ENCODE assay signal across 9 mouse cellular contexts in the genomic region with DNA sequence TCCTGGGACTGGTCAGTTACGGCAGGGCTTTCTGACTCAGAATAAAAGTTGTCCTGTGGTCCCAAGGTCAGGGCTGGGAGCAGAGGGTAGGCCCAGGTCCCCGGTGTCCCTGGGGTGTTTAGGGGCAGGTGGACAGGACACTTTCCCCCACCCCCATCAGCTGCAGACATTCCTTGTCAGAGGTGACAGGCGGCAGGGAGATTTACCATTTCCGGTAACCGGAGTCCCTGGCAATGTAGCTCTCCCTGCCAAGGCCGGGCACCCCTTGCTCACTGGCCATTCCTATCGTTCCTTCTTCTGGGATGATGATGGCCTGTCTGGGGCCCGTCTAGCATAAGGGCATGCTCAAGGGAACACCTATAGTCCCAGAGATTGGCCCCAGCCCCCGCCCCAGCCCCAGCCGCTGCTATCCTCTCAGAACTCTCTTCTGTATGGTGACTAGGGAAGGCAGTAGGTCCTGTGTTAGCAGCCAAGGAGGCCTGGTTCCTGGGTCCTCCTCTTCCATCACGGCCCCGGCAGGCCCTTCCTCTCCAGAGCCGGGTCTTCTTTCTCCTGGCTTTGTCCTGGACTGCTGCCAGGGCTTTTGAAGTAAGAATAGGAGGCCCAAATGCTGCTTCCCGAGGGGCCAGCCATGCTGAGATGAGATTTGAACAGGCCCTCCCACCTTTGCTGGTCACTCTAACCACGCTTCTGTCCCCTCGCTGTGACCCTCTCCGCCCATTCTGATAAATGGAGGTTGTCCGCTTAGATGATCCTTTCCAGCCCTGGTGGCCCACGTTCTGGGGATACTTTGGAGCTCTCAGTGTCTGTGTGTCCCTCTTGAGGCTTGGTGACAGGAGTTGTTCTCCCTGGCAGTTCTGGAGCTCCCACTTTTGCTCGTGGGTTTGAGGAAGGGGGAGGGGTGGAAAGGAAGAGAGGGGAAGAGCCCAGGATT. TPM values are rescaled to one million over a fixed set of nuclear protein-coding genes. Genes with fewer than 3 reads are reported as not detected.
A peak's percentile ranks its signal among the peaks of the same experiment; 100 is the strongest.
DNase-seq lines count a peak whose midpoint lies in the region; ATAC-seq lines count a peak whose summit lies in the region.
"Had no signal": no experiment of that assay in that cellular context is flagged by ENCODE, and none has a peak within 500 bp of the region (broad histone marks: within the 10 kb centered on the region; RNA-seq: fewer than 3 reads in every experiment).

No protein-coding gene starts in this region.

- H3K36me3 ChIP-seq in kidney, embryonic 16.5 days (ENCODE audit: insufficient read depth, low read length), result no peaks in the 10 kb centered on the region
- no peaks in the 10 kb centered on the region for H3K36me3 ChIP-seq in embryonic facial prominence, embryonic 12.5 days
- no peaks in the 10 kb centered on the region for H3K36me3 ChIP-seq in midbrain, embryonic 14.5 days (ENCODE audit: control insufficient read depth, insufficient read depth, low read length)

- H3K27ac ChIP-seq in kidney, embryonic 16.5 days (ENCODE audit: low read length), result peak overlapping the region; percentile 93
- H3K27ac ChIP-seq in embryonic facial prominence, embryonic 12.5 days, result peak overlapping the region; percentile 2
- no peak overlapping the region for H3K27ac ChIP-seq in midbrain, embryonic 14.5 days (replicated peaks; ENCODE audit: low read depth, low read length)

- ATAC-seq in kidney, embryonic 16.5 days (ENCODE audit: low FRiP score, low TSS enrichment), result 0 out of 2 replicates have a peak, but pooled peaks have one; percentile 1
- ATAC-seq in embryonic facial prominence, embryonic 12.5 days (ENCODE audit: insufficient number of reproducible peaks, insufficient read depth, low FRiP score, low TSS enrichment), result no peak
- no peak for ATAC-seq in midbrain, embryonic 14.5 days (ENCODE audit: low FRiP score, low TSS enrichment)
- ATAC-seq in inflammation-experienced regulatory T-cells, adult 6 months, result no peak

- peak overlapping the region; percentile 53 for H3K9ac ChIP-seq in kidney, embryonic 16.5 days (replicated peaks; ENCODE audit: low read length)
- H3K9ac ChIP-seq in embryonic facial prominence, embryonic 12.5 days, result no peak overlapping the region
- H3K9ac ChIP-seq in midbrain, embryonic 14.5 days (replicated peaks; ENCODE audit: low read length), result no peak overlapping the region

- no peak for DNase-seq in kidney, adult 18-20 months
- peak; percentile 69 for DNase-seq in heart, postnatal 4 days
- DNase-seq in midbrain, embryonic 14.5 days, result peak; percentile 61
- DNase-seq in cerebellum, adult 9-10 months, result no peak
- no peak for DNase-seq in layer of hippocampus, adult 8-10 months (ENCODE audit: low spot score in 2 of 2)
- DNase-seq: lung, adult 2 months had no signal

- H3K9me3 ChIP-seq in kidney, embryonic 16.5 days (ENCODE audit: low read length), result no peaks in the 10 kb centered on the region
- no peaks in the 10 kb centered on the region for H3K9me3 ChIP-seq in embryonic facial prominence, embryonic 12.5 days
- H3K9me3 ChIP-seq in midbrain, embryonic 14.5 days (ENCODE audit: control insufficient read depth, low read length), result no peaks in the 10 kb centered on the region

- H3K27me3 ChIP-seq in kidney, embryonic 16.5 days (ENCODE audit: insufficient read depth, low read length), result no peaks in the 10 kb centered on the region
- no peaks in the 10 kb centered on the region for H3K27me3 ChIP-seq in embryonic facial prominence, embryonic 12.5 days
- no peaks in the 10 kb centered on the region for H3K27me3 ChIP-seq in midbrain, embryonic 14.5 days (ENCODE audit: control insufficient read depth, insufficient read depth, low read length)

- peaks cover 85% of the 10 kb centered on the region for H3K4me1 ChIP-seq in kidney, embryonic 16.5 days (ENCODE audit: insufficient read depth, low read length)
- H3K4me1 ChIP-seq in embryonic facial prominence, embryonic 12.5 days, result peaks cover 73% of the 10 kb centered on the region
- H3K4me1 ChIP-seq in midbrain, embryonic 14.5 days (ENCODE audit: control insufficient read depth, insufficient read depth, low read length), result peaks cover 23% of the 10 kb centered on the region; the same call in 1 of the 2 replicates

- 17% methylated on average over 20 of the region's 20 CpGs for WGBS in kidney, embryonic 16.5 days
- WGBS in embryonic facial prominence, embryonic 12.5 days, result 34% methylated on average over 20 of the region's 20 CpGs
- 38% methylated on average over 20 of the region's 20 CpGs for WGBS in midbrain, embryonic 14.5 days

- peak overlapping the region; percentile 20 for H3K4me2 ChIP-seq in kidney, embryonic 16.5 days (replicated peaks; ENCODE audit: low read depth, low read length)
- H3K4me2 ChIP-seq in embryonic facial prominence, embryonic 12.5 days (replicated peaks), result no peak overlapping the region
- H3K4me2 ChIP-seq in midbrain, embryonic 14.5 days (ENCODE audit: low read length), result no peak overlapping the region

- no peak overlapping the region for H3K4me3 ChIP-seq in kidney, embryonic 16.5 days (ENCODE audit: low read length)
- H3K4me3 ChIP-seq in embryonic facial prominence, embryonic 12.5 days, result no peak overlapping the region
- H3K4me3 ChIP-seq in midbrain, embryonic 14.5 days (replicated peaks; ENCODE audit: low read depth, low read length), result no peak overlapping the region

RNA-seq across cellular contexts. Expression of a gene that starts 17.8 kb away (rescaled TPM):
- polyA plus RNA-seq in kidney, embryonic 16.5 days (2015; fragmentation: Nextera tagmentation; extraction: Ambion mirVana), result 39.6 and 41.7 TPM in 2 replicates
- polyA plus RNA-seq in embryonic facial prominence, embryonic 12.5 days (2016; fragmentation: Nextera tagmentation; extraction: Ambion mirVana), result 19.0 and 19.7 TPM in 2 replicates
- 100 to 1,000 TPM; 467 to 506 TPM for total RNA-seq in heart, postnatal 4 days (2021)
- 2.0 and 7.6 TPM in 2 replicates for polyA plus RNA-seq in midbrain, embryonic 14.5 days (2014; fragmentation: Nextera tagmentation; extraction: Ambion mirVana)
- not detected for polyA plus RNA-seq in inflammation-experienced regulatory T-cells, adult 6 months (2017; shearing (Covaris generic))
- total RNA-seq in layer of hippocampus, adult 8-10 months (2022), result 1 to 10 TPM; 4.2 to 6.1 (median 5.6) TPM

RNA-seq across cellular contexts. Expression of a gene that starts 33.3 kb away (rescaled TPM):
- polyA plus RNA-seq in kidney, embryonic 16.5 days (2015; fragmentation: Nextera tagmentation; extraction: Ambion mirVana), result not detected in 2 replicates
- not detected in 2 replicates for polyA plus RNA-seq in embryonic facial prominence, embryonic 12.5 days (2016; fragmentation: Nextera tagmentation; extraction: Ambion mirVana)
- total RNA-seq in heart, postnatal 4 days (2021), result not detected
- polyA plus RNA-seq in midbrain, embryonic 14.5 days (2014; fragmentation: Nextera tagmentation; extraction: Ambion mirVana), result not detected in 2 replicates
- polyA plus RNA-seq in inflammation-experienced regulatory T-cells, adult 6 months (2017; shearing (Covaris generic)), result not detected
- not detected for total RNA-seq in layer of hippocampus, adult 8-10 months (2022)

RNA-seq across cellular contexts. Expression of a gene that starts 56.0 kb away (rescaled TPM):
- polyA plus RNA-seq in kidney, embryonic 16.5 days (2015; fragmentation: Nextera tagmentation; extraction: Ambion mirVana), result not detected in 2 replicates
- polyA plus RNA-seq in embryonic facial prominence, embryonic 12.5 days (2016; fragmentation: Nextera tagmentation; extraction: Ambion mirVana), result not detected in 2 replicates
- not detected for total RNA-seq in heart, postnatal 4 days (2021)
- not detected in 2 replicates for polyA plus RNA-seq in midbrain, embryonic 14.5 days (2014; fragmentation: Nextera tagmentation; extraction: Ambion mirVana)
- polyA plus RNA-seq in inflammation-experienced regulatory T-cells, adult 6 months (2017; shearing (Covaris generic)), result not detected
- not detected for total RNA-seq in layer of hippocampus, adult 8-10 months (2022)

Comparison
In these comparisons a context has a peak if more than half of its experiments do, and no peak if none do; other contexts are left out.
1. DNase-seq: peak in heart, postnatal 4 days (single experiment) and midbrain, embryonic 14.5 days (single experiment); none in kidney, adult 18-20 months (single experiment), cerebellum, adult 9-10 months (single experiment) and layer of hippocampus, adult 8-10 months (0 of 2).